Mouse (Mus musculus) retina, adult 2 months (tissue): ENCODE measurements around the gene Ift172.
"Not testable (repeated sequence)": the region's sequence is repeated elsewhere in the genome, so short reads cannot be mapped to it uniquely, and the experiment has no call there.

Source experiments
- DNase-seq: peaks from one replicate; pipeline ENCODE4 v3.0.0-alpha.2; 2012; ENCODE audit warnings: low read depth, low spot score

The Ift172 gene

GRCm38 (mm10) chr5:31218294-31218693 is 72.6 kb downstream of the Ift172 start:
- DNase-seq, result no peak

GRCm38 (mm10) chr5:31216554-31216953 is 74.4 kb downstream of the Ift172 start:
- not testable (repeated sequence) for DNase-seq

GRCm38 (mm10) chr5:31204421-31204820 is 86.5 kb downstream of the Ift172 start:
- DNase-seq, result no peak

- DNase-seq, result no peak
Measured at GRCm38 (mm10) chr5:31203866-31204265, 87.0 kb downstream of the Ift172 start.
